Mouse (Mus musculus): ENCODE data around the gene Tead4.

DNA sequence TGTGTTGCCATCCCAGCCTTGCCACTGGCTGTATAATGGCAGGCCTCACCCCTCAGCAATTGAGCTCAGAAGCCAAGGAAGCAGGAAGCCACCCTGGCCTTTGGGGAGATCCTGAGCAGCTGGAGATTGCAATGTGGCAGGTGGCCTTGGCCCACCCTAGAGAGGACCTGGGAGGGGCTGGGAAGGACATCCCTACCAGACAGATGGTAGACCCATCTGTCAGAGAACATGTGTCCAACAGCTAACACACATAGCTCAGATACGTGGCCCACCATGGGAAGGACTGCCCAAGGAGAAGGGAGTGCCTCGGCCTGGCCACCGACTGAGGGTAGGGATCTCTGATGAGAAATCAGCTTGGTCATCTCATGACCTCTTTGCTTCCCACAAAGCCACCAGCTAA is 41.4 kb downstream of the Tead4 start:
- TF ChIP-seq EP300 (IDR thresholded peaks at IDR 0.05; ENCODE audit: insufficient read depth, low read depth, low read length) (no peak), CTCF (IDR thresholded peaks at IDR 0.05) (no peak)
